Mouse (Mus musculus) kidney, adult 2 months (tissue): ENCODE results near the gene P3h3.

Experiments
- CTCF ChIP-seq: fragments of 200-500 bp; conservative IDR thresholded peaks from 2 replicates; pipeline ENCODE4 v1.5.1; 2011; ENCODE audit warnings: low read depth, mild to moderate bottlenecking, control low read depth, low read length, moderate library complexity, mixed read lengths; ENCODE audit not compliant: insufficient read depth, insufficient read length
- POLR2A ChIP-seq: fragments of 200-500 bp; IDR thresholded peaks from one replicate; pipeline ENCODE4 v1.6.1; 2011; ENCODE audit warnings: low read depth, low read length, control low read depth

- no peak for TF ChIP-seq POLR2A
- TF ChIP-seq CTCF: peak; percentile 55
Observed at GRCm38 (mm10) chr6:124856916-124857839, at the start of gene P3h3.
